Mouse (Mus musculus): ENCODE data around the gene Mylk3. TPM values are rescaled to one million over a fixed set of nuclear protein-coding genes. Genes with fewer than 3 reads are reported as not detected.

The Mylk3 gene
- polyA plus RNA-seq (2014; fragmentation: Illumina TruSeq; extraction: RNeasy Lipid Tissue Mini Kit (QIAGEN cat#74804); ENCODE audit: low read depth, low replicate concordance), result 0.93 TPM

DNA sequence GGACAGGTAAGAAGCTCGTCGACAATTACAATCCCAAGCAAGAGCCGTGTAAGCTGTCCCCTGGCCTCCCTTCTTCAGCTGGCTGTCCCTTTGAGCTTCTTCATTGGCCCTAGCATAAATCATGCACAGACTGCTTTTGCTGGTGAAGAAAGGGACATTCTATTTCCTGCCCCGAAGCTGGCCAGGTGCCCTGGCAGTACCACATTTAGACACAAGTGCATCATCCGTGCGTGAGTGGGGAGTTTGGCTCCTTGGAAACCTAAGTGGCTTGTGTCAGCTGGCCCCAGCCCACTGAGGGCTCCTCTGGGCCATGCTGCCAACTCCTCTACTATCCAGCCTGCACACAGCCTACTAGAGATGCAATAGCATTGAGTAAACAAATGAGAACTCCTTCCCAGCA is at the start of gene Mylk3:
Mylk3 (minus strand) TSS at position 141 of the 400 bp plus-strand sequence.

DNA sequence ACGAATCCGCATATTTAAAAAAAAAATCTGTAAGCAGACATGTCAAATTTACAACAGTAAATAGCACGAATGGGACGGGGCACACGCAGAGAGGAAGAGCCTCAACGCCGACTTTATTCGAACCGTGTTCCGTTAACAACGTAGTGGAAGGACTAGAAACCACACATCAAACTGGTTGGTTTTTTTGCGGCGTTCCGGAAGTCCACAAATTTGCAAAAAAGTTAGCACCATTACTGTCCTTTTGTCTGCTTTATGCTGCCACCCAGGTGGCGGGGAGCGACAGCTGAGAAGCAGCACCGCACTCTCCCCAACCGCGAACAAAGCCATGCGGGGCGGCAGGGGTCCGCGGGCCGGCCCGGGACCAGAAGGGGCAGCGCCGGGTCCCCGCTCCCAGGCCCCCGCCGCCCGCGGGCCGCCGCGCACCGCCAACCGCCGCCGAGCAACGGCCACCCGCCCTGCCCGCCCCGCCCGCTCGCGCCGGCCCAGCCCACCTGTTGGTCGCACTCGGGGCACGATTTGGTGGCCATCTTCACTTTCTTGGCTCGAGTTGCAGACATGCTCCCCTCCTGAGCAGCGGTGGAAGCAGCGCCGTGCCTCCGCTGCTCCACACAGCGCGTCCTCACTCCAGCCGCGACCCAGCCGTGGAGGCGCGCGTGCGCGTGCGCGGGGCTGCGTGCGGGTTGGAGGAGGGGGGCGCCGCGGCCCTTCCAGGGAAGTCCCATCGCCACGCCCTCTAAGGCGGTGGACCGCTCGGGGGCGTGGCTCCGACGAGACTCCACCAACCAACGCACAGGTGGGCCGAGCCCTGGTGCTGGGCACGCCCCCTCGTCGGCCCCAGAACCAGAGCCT is 46.2 kb upstream of the Mylk3 start, which contains the start of gene 4921524J17Rik:
4921524J17Rik (minus strand) TSS at position 666 of the 849 bp plus-strand sequence.

DNA sequence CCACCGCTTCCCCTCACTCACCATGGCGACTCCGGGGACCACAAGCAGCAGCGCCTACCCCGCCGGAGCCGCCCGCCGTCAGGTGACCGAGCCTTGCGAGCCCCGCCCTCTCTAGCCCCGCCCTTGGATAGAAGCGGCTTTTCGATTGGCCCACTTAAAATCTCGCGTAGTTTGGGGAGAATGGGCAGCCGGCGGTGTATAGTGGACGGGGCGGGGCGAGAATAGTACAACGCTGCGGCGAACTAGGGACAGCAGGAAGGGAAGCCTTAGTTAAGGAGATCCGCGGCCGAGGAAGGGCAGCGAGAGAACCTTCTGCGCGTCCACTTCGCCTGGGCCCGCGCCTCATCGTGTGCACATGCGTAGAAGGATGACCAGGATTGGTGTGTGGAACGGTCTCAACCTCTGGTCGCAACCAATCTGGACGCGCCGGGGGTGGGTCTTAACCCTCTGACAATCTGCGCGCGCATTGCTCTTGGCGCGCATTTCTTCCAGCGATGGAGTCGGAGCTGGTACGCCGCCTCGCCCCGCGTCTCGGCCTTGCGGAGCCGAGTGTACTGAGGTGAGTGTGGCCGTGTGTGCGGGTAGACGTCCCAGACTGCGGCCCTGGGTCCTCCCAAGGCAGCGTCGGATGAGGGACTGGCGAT is 86.6 kb downstream of the Mylk3 start, which contains the start of the genes Orc6 and Vps35:
Orc6 (plus strand) TSS at position 199 of the 644 bp plus-strand sequence.
Vps35 (minus strand) TSS at position 369 of the 644 bp plus-strand sequence.

Other genes starting within 250 kb of the Mylk3 start
- gene Cks1brt, start 234.4 kb downstream of the Mylk3 start, polyA plus RNA-seq (2014; fragmentation: Illumina TruSeq; extraction: RNeasy Lipid Tissue Mini Kit (QIAGEN cat#74804); ENCODE audit: low read depth, low replicate concordance), result not detected
- gene Olfr371, start 160.4 kb downstream of the Mylk3 start, polyA plus RNA-seq (2014; fragmentation: Illumina TruSeq; extraction: RNeasy Lipid Tissue Mini Kit (QIAGEN cat#74804); ENCODE audit: low read depth, low replicate concordance), result not detected
- 24.8 TPM for gene Orc6, start 86.7 kb downstream of the Mylk3 start, polyA plus RNA-seq (2014; fragmentation: Illumina TruSeq; extraction: RNeasy Lipid Tissue Mini Kit (QIAGEN cat#74804); ENCODE audit: low read depth, low replicate concordance)
- 485 TPM for gene Vps35, start 86.5 kb downstream of the Mylk3 start, polyA plus RNA-seq (2014; fragmentation: Illumina TruSeq; extraction: RNeasy Lipid Tissue Mini Kit (QIAGEN cat#74804); ENCODE audit: low read depth, low replicate concordance)
- gene 4921524J17Rik, start 46.5 kb upstream of the Mylk3 start, polyA plus RNA-seq (2014; fragmentation: Illumina TruSeq; extraction: RNeasy Lipid Tissue Mini Kit (QIAGEN cat#74804); ENCODE audit: low read depth, low replicate concordance), result 35.7 TPM
- 39.7 TPM for gene Gpt2, start 106.2 kb upstream of the Mylk3 start, polyA plus RNA-seq (2014; fragmentation: Illumina TruSeq; extraction: RNeasy Lipid Tissue Mini Kit (QIAGEN cat#74804); ENCODE audit: low read depth, low replicate concordance)
- gene Dnaja2, start 169.0 kb upstream of the Mylk3 start, polyA plus RNA-seq (2014; fragmentation: Illumina TruSeq; extraction: RNeasy Lipid Tissue Mini Kit (QIAGEN cat#74804); ENCODE audit: low read depth, low replicate concordance), result 303 TPM

Data from kidney, adult 10 weeks (tissue).